Mouse (Mus musculus) large intestine, adult 2 months (tissue): ENCODE measurements at regions not wholly inside any gene's neighbourhood (a gene's known extent, or its start where the extent isn't known, plus 50 kb on each side); places are given as distances from the start of the nearest gene placed in this dataset.
A peak's percentile ranks its signal among the peaks of the same experiment; 100 is the strongest.

ENCODE experiments used
- DNase-seq: peaks from one replicate; pipeline ENCODE4 v3.0.0-alpha.2; 2012; ENCODE audit warnings: low read depth, low spot score
- WGBS: fragments of 180-500 bp; shearing (Covaris S2); methylation state at CpG from one replicate; pipeline ENCODE4 v1.1.7; 2018; 5-methylcytosine and 5-hydroxymethylcytosine counted together

- WGBS: 0% methylated on average over 4 of the region's 4 CpGs
- DNase-seq: peak; percentile 64
Measured at GRCm38 (mm10) chr16:97293273-97293672, 63.3 kb upstream of the Bace2 start.

GRCm38 (mm10) chr16:97297140-97297539, 59.4 kb upstream of the Bace2 start:
- no peak for DNase-seq
- 72% methylated on average over 3 of the region's 3 CpGs for WGBS

GRCm38 (mm10) chr16:97304156-97304735, 52.3 kb upstream of the Bace2 start:
- 63% methylated on average over 5 of the region's 5 CpGs for WGBS
- no peak for DNase-seq
